Mouse (Mus musculus): ENCODE measurements around the gene Mrs2.
A peak's percentile ranks its signal among the peaks of the same experiment; 100 is the strongest.
"Not testable (repeated sequence)": the region's sequence is repeated elsewhere in the genome, so short reads cannot be mapped to it uniquely, and the experiment has no call there.

Gene Mrs2

GRCm38 (mm10) chr13:24976384-24976783, 43.8 kb downstream of the Mrs2 start:
- DNase-seq, result no peak

GRCm38 (mm10) chr13:24971776-24972175, 48.4 kb downstream of the Mrs2 start:
- DNase-seq, result not testable (repeated sequence)

- no peak for DNase-seq
Observed at GRCm38 (mm10) chr13:24965846-24966201, 54.4 kb downstream of the Mrs2 start.

DNA sequence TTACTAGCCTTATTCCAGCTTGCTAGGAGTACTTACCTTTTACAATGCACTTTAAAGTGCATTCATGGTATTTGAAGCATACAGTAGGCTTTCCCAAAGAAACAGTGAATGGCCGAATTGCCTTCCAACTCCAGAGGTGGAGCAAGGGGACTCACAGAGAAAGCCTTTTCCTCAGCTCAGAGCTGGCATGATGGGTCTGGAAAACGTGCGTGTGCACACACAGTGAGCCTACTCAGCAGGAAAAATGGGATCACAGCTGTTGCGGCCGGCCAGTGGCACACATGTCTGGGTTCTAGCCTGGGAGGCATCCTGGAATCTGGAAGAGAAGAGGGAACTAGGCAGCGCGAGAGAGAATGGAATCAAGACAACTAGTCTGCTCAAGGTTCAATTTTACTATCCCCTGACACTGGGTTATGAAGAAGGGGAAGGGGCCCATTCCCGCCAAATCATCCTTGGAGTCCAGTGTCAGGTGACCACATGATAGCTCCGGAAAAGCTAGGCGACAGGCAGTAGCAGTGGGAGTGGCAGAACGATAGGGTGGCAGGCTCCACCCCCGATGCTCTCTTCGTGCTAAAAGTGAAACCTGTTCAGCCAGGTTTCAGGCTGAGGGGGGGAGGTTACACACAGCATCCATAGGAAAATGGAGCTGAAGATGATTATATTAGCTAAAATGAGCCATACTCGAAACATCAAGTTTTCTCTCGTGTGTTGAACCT, 54.9 kb downstream of the Mrs2 start:
- DNase-seq, result peak in 1 of 2 experiments; percentile 28

DNA sequence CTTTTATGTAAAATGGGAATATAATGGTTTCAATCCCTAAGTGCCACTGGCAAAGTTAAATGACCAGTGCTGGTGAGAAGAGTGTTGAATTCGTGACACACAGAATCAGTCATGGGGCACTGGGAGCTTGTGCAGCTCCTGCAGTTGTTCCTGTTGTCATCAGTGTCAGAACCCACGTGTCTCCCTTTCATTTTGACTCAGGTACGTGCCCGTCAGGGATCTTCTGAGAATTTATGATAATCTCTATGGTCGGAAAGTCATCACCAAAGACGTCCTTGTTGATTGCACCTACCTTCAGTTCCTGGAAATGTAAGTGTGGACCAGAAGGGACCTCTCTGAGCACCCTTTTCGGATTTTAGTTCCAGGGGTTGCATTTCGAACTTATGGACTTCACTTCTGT, 58.1 kb downstream of the Mrs2 start:
- DNase-seq, result no peak

DNA sequence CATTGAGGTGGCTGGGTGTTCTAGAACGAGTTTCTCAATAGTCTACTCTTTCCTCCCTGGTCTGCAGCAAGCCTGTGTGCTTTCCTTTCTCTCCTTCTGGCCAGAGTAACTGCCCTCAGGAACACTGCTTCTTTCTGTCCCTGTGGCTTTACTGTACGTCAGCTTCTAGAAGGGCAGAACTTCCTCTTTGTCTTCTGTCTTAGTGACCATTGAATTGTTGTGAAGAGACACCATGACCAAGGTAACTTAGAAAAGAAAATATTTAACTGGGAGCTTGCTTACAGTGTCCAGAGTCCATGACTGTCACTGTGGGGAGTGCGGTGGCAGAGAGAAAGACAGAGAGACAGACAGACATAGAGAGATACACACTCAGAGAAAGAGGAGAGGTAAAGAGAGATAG, 60.1 kb downstream of the Mrs2 start:
- DNase-seq, result no peak

GRCm38 (mm10) chr13:24958671-24959070, 61.5 kb downstream of the Mrs2 start:
- no peak for DNase-seq

GRCm38 (mm10) chr13:24955500-24955899, 64.7 kb downstream of the Mrs2 start:
- DNase-seq, result peak in 1 of 2 experiments; percentile 49

DNA sequence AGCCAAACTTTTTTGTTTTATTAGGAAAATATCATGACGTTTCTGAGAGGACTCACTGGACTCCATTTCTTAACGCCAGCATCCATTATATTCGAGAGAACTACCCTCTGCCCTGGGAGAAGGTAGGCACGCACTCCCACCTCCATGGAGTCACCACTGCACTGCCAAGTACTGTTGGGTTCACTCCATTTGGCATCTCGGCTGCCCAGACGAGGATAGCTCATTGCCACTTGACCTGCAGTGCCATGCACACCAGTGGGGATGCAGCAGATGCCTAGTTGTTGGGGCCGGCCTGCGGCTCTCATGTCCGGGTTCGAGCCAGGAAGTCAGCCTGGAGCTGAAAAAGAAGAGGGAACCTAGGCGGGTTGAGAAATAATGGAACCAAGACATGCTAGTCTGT, 65.1 kb downstream of the Mrs2 start:
- DNase-seq, result no peak

DNA sequence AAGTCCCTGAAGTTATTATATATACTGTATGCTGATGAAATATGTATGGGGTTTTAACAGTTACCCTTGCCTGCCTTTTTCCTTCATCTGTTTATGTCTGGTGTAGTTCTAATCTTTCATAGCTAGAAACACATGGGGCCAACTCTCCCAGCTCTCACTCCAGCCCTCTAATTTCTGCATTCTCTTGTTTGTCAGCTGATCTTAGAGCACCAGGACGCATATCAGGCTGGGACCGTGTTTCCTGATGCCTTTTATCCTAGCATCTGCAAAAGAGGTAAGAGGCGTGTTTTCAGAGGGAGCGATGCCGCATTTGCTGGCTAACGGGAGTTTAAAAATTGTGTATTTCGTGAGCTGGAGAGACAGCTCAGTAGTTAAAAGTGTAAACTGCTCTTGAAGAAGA, 67.5 kb downstream of the Mrs2 start:
- no peak for DNase-seq

DNA sequence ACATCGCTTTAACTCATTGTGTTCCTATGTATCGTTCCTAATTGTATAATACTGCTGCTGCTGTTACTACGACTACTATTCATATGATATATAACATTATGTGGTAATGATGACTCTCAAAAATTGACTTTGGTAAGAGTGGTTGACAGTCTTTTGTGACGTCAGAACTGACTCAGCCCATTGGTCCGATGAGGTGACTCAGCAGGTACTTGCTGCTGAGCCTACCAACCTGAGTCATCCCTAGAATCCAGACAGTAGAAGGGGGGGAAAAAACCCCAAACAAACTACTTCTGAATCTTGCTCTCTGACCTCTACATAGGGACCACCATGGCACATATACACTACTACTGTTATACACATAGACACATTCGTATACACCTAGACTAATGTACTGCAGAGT, 71.3 kb downstream of the Mrs2 start:
- no peak for DNase-seq

- DNase-seq, result no peak
Observed at GRCm38 (mm10) chr13:24947158-24947557, 73.0 kb downstream of the Mrs2 start.

DNA sequence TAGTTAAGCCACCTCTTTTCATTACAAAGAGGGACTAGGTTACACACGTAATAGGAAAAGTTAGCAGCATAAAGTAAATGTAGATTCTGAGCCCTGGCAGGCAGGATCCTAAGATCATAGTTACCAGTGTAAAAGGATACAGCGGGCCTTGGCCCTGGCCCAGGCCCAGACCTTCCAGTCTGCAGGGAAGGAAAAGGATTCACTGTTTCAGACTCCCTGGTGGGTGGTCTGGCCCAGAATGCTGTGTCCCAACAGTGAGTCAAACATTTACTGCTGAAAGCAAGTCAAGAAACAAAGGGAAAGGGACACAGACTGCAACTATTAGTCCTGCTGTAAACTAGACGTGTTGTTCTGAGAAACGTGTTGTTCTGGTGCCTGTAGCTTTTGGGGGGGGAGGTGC, 74.6 kb downstream of the Mrs2 start:
- DNase-seq, result peak; percentile 23 to 28

- DNase-seq, result no peak
Observed at GRCm38 (mm10) chr13:24943303-24943702, 76.9 kb downstream of the Mrs2 start.

GRCm38 (mm10) chr13:24942512-24943282, 77.5 kb downstream of the Mrs2 start, which contains the start of gene Gpld1:
Gene Gpld1 (plus strand): TSS chr13:24943152.
- peak; percentile 21 to 41 for DNase-seq

GRCm38 (mm10) chr13:24939472-24939871, 80.7 kb downstream of the Mrs2 start:
- DNase-seq, result peak in 1 of 2 experiments; percentile 27

DNA sequence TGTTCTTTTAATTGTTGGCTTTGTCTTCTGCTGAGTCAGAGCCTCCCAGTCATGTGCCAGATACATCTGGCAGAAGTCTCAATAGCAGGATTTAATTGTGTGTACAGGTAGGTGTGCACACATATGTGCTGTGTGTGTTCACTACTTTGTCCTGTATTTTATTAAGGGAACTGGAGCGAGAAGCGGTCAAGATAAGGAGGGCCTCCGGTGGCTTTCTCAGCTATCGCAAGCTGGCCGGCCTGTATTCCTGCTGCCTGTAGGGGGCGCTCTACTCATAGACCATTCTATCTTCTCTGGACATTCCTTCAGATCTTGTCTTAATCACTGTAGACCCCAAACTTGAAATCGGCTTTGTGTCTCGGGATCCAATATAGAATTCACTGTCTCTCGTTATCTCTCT, 81.5 kb downstream of the Mrs2 start:
- DNase-seq, result peak; percentile 85 to 89

DNA sequence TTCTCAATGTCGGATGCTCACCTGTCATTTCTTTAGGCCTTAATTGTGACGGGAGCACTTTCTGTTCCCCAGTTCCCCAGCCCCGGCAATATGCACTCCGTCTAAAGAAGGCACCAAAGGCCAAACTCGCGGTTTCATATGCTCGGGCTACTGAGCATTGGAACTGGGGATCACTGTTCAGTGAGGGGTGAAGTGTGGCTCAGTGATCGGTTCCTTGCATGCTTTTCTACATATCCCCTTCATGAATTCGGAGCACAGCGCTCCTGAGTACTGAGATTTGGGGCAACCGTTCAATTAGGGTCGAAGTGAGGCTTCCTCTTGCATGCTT, 82.4 kb downstream of the Mrs2 start:
- DNase-seq, result no peak
